Mouse (Mus musculus) neural tube, embryonic 13.5 days (tissue): Measurements from ENCODE around the gene Rbm4. TPM values are rescaled to one million over a fixed set of nuclear protein-coding genes. Genes with fewer than 3 reads are reported as not detected.
"Not testable (repeated sequence)": the region's sequence is repeated elsewhere in the genome, so short reads cannot be mapped to it uniquely, and the experiment has no call there.

Experiments
- ATAC-seq: fragments of 200-750 bp; cut with Nextera tagmentation; 2 replicates; pipeline ENCODE4 v1.8.0; 2017; ENCODE audit warnings: low read depth, mild to moderate bottlenecking, moderate TSS enrichment, moderate library complexity
- H3K27ac ChIP-seq: fragments of 300-500 bp; sonication (generic); replicated peaks from 2 replicates; pipeline ENCODE4 v1.5.1; 2015; ENCODE audit warnings: moderate library complexity, mild to moderate bottlenecking, inconsistent platforms
- H3K27me3 ChIP-seq: fragments of 300-500 bp; sonication (generic); 2 replicates; pipeline ENCODE4 v1.6.1; 2015; ENCODE audit warnings: mild to moderate bottlenecking, inconsistent platforms
- H3K36me3 ChIP-seq: fragments of 300-500 bp; sonication (generic); 2 replicates; pipeline ENCODE4 v1.6.1; 2015; ENCODE audit warnings: mild to moderate bottlenecking, inconsistent platforms
- H3K4me1 ChIP-seq: fragments of 300-500 bp; sonication (generic); replicated peaks from 2 replicates; pipeline ENCODE4 v1.6.1; 2015; ENCODE audit warnings: inconsistent platforms
- H3K4me2 ChIP-seq: fragments of 300-500 bp; sonication (generic); 2 replicates; pipeline ENCODE4 v1.6.1; 2015; ENCODE audit warnings: inconsistent platforms, mild to moderate bottlenecking, moderate library complexity
- H3K4me3 ChIP-seq: fragments of 300-500 bp; sonication (generic); 2 replicates; pipeline ENCODE4 v1.5.1; 2015; ENCODE audit warnings: mild to moderate bottlenecking, inconsistent platforms
- H3K9ac ChIP-seq: fragments of 300-500 bp; sonication (generic); 2 replicates; pipeline ENCODE4 v1.6.1; 2015; ENCODE audit warnings: moderate library complexity, mild to moderate bottlenecking, inconsistent platforms
- H3K9me3 ChIP-seq: fragments of 300-500 bp; sonication (generic); 2 replicates; pipeline ENCODE4 v1.6.1; 2016; ENCODE audit warnings: inconsistent platforms
- WGBS: fragments of 180-500 bp; shearing (Covaris S2); methylation state at CpG from one replicate; pipeline ENCODE4 v1.1.7; 2015; 5-methylcytosine and 5-hydroxymethylcytosine counted together
- polyA plus RNA-seq: library from polyadenylated mRNA; unstranded; fragments of >200 nt; fragmentation: Nextera tagmentation; extraction: Ambion mirVana; gene quantifications from 2 replicates; pipeline ENCODE4 v1.2.1, GENCODE M21; 2015

Rbm4 gene
- polyA plus RNA-seq, 1 experiment from 2014 or later = 94.7 TPM

- H3K27me3 ChIP-seq = no peaks in the 10 kb centered on the region
- peak; percentile 63 for ATAC-seq
- H3K4me3 ChIP-seq = peak overlapping the region; percentile 78
- peak overlapping the region; percentile 92 for H3K4me2 ChIP-seq
- H3K36me3 ChIP-seq = peaks cover 38% of the 10 kb centered on the region
- WGBS = 6% methylated on average over 16 of the region's 16 CpGs
- H3K9me3 ChIP-seq = no peaks in the 10 kb centered on the region
- peaks cover 53% of the 10 kb centered on the region for H3K4me1 ChIP-seq
- peak overlapping the region; percentile 78 for H3K27ac ChIP-seq
- H3K9ac ChIP-seq = peak overlapping the region; percentile 85
These were observed 345 bp downstream of the Rbm4 start for GRCm38 (mm10) chr19:4793281-4793830.

- H3K36me3 ChIP-seq = peaks cover 78% of the 10 kb centered on the region
These were observed 7.4 kb downstream of the Rbm4 start for GRCm38 (mm10) chr19:4786313-4786712.

GRCm38 (mm10) chr19:4785206-4785605 is 8.5 kb downstream of the Rbm4 start:
- H3K36me3 ChIP-seq = peaks cover 74% of the 10 kb centered on the region
- H3K27me3 ChIP-seq = no peaks in the 10 kb centered on the region
- peaks cover 50% of the 10 kb centered on the region for H3K4me1 ChIP-seq
- no peak overlapping the region for H3K27ac ChIP-seq
- H3K9ac ChIP-seq = no peak overlapping the region
- no peak overlapping the region for H3K4me2 ChIP-seq
- H3K9me3 ChIP-seq = no peaks in the 10 kb centered on the region
- WGBS = 81% methylated on average over 7 of the region's 7 CpGs
- H3K4me3 ChIP-seq = no peak overlapping the region
- no peak for ATAC-seq

More at GRCm38 (mm10) chr19:4786313-4786712, 7.4 kb downstream of the Rbm4 start:
- H3K4me1 ChIP-seq = peaks cover 61% of the 10 kb centered on the region
- no peaks in the 10 kb centered on the region for H3K27me3 ChIP-seq
- H3K9me3 ChIP-seq = no peaks in the 10 kb centered on the region
- 95% methylated on average over 2 of the region's 2 CpGs for WGBS
- ATAC-seq = no peak
- H3K4me2 ChIP-seq = no peak overlapping the region
- H3K9ac ChIP-seq = no peak overlapping the region
- H3K4me3 ChIP-seq = no peak overlapping the region
- H3K27ac ChIP-seq = no peak overlapping the region

- no peak overlapping the region for H3K9ac ChIP-seq
- H3K36me3 ChIP-seq = peaks cover 75% of the 10 kb centered on the region
- H3K27ac ChIP-seq = no peak overlapping the region
- H3K4me2 ChIP-seq = no peak overlapping the region
- no peak for ATAC-seq
- 97% methylated on average over 2 of the region's 2 CpGs for WGBS
- no peaks in the 10 kb centered on the region for H3K9me3 ChIP-seq
- no peaks in the 10 kb centered on the region for H3K27me3 ChIP-seq
- H3K4me3 ChIP-seq = no peak overlapping the region
- peaks cover 27% of the 10 kb centered on the region for H3K4me1 ChIP-seq
These were observed 10.8 kb downstream of the Rbm4 start for GRCm38 (mm10) chr19:4782891-4783290.

GRCm38 (mm10) chr19:4772785-4773184 is 20.9 kb downstream of the Rbm4 start:
- WGBS = 88% methylated on average over 3 of the region's 3 CpGs
- no peak overlapping the region for H3K4me2 ChIP-seq
- H3K4me1 ChIP-seq = no peaks in the 10 kb centered on the region
- no peak for ATAC-seq
- peaks cover 81% of the 10 kb centered on the region for H3K36me3 ChIP-seq
- H3K9me3 ChIP-seq = no peaks in the 10 kb centered on the region
- no peak overlapping the region for H3K9ac ChIP-seq
- no peak overlapping the region for H3K27ac ChIP-seq
- no peak overlapping the region for H3K4me3 ChIP-seq
- no peaks in the 10 kb centered on the region for H3K27me3 ChIP-seq

- Histone ChIP-seq H3K4me1 (peaks cover 25% of the 10 kb centered on the region), H3K27ac (no peak overlapping the region), H3K4me3 (no peak overlapping the region), H3K9me3 (no peaks in the 10 kb centered on the region), H3K4me2 (no peak overlapping the region), H3K36me3 (peaks cover 89% of the 10 kb centered on the region), H3K27me3 (no peaks in the 10 kb centered on the region), H3K9ac (no peak overlapping the region)
- no peak for ATAC-seq
- WGBS = 95% methylated on average over 12 of the region's 12 CpGs
These were observed 26.1 kb downstream of the Rbm4 start for GRCm38 (mm10) chr19:4767507-4768148.

- 65% methylated on average over 1 of the region's 1 CpGs for WGBS
These were observed 30.8 kb downstream of the Rbm4 start for GRCm38 (mm10) chr19:4762876-4763275.

GRCm38 (mm10) chr19:4760544-4760943 is 33.2 kb downstream of the Rbm4 start:
- 95% methylated on average over 8 of the region's 8 CpGs for WGBS
- peak overlapping the region; percentile 98 for H3K4me2 ChIP-seq
- peak overlapping the region; percentile 0; the same call in 1 of the 2 replicates for H3K4me3 ChIP-seq

More at GRCm38 (mm10) chr19:4762876-4763275, 30.8 kb downstream of the Rbm4 start:
- no peaks in the 10 kb centered on the region for H3K9me3 ChIP-seq
- no peaks in the 10 kb centered on the region for H3K27me3 ChIP-seq
- H3K4me1 ChIP-seq = peaks cover 71% of the 10 kb centered on the region
- H3K9ac ChIP-seq = no peak overlapping the region
- H3K27ac ChIP-seq = no peak overlapping the region
- H3K36me3 ChIP-seq = peaks cover 78% of the 10 kb centered on the region
- no peak for ATAC-seq
- H3K4me3 ChIP-seq = no peak overlapping the region
- peak overlapping the region; percentile 5; the same call in 1 of the 2 replicates for H3K4me2 ChIP-seq

GRCm38 (mm10) chr19:4756921-4757320 is 36.8 kb downstream of the Rbm4 start:
- peak overlapping the region; percentile 56 for H3K4me3 ChIP-seq
- H3K4me2 ChIP-seq = peak overlapping the region; percentile 98
- no peaks in the 10 kb centered on the region for H3K27me3 ChIP-seq
- 3% methylated on average over 9 of the region's 9 CpGs for WGBS
- ATAC-seq = no peak
- peaks cover 44% of the 10 kb centered on the region for H3K4me1 ChIP-seq
- no peaks in the 10 kb centered on the region for H3K9me3 ChIP-seq
- H3K9ac ChIP-seq = peak overlapping the region; percentile 87
- peak overlapping the region; percentile 98 for H3K27ac ChIP-seq
- H3K36me3 ChIP-seq = peaks cover 33% of the 10 kb centered on the region

More at GRCm38 (mm10) chr19:4760544-4760943, 33.2 kb downstream of the Rbm4 start:
- not testable (repeated sequence) for ATAC-seq, H3K9me3 ChIP-seq, H3K27ac ChIP-seq, H3K27me3 ChIP-seq
- H3K36me3 ChIP-seq = peaks cover 56% of the 10 kb centered on the region
- H3K9ac ChIP-seq = 0 out of 2 replicates have a peak overlapping the region, but pooled peaks have one; percentile 6
- H3K4me1 ChIP-seq = peaks cover 76% of the 10 kb centered on the region

GRCm38 (mm10) chr19:4756193-4756911 is 37.3 kb downstream of the Rbm4 start, which contains the start of gene Rbm4b:
Gene Rbm4b (plus strand): TSS chr19:4756497.
- Histone ChIP-seq H3K4me1 (peaks cover 38% of the 10 kb centered on the region), H3K9ac (peak within 1 kb of the TSS; percentile 87), H3K4me3 (peak within 1 kb of the TSS; percentile 56), H3K27ac (peak within 1 kb of the TSS; percentile 98), H3K27me3 (no peaks in the 10 kb centered on the region), H3K4me2 (peak within 1 kb of the TSS; percentile 98), H3K9me3 (no peaks in the 10 kb centered on the region), H3K36me3 (peaks cover 33% of the 10 kb centered on the region)
- under 1% methylated on average over 65 of the region's 65 CpGs for WGBS
- ATAC-seq = peak; percentile 95

- H3K4me2 ChIP-seq = peak overlapping the region; percentile 98
These were observed 38.0 kb downstream of the Rbm4 start for GRCm38 (mm10) chr19:4755565-4756192.

More at GRCm38 (mm10) chr19:4755565-4756192, 38.0 kb downstream of the Rbm4 start:
- no peaks in the 10 kb centered on the region for H3K27me3 ChIP-seq
- H3K36me3 ChIP-seq = peaks cover 33% of the 10 kb centered on the region
- no peaks in the 10 kb centered on the region for H3K9me3 ChIP-seq
- H3K4me3 ChIP-seq = peak overlapping the region; percentile 56
- peaks cover 32% of the 10 kb centered on the region for H3K4me1 ChIP-seq
- H3K27ac ChIP-seq = peak overlapping the region; percentile 98
- WGBS = under 1% methylated on average over 10 of the region's 10 CpGs
- H3K9ac ChIP-seq = peak overlapping the region; percentile 87
- ATAC-seq = peak; percentile 86
